Mouse (Mus musculus): ENCODE results near the gene Cul4b.
"Not testable (repeated sequence)": the region's sequence is repeated elsewhere in the genome, so short reads cannot be mapped to it uniquely, and the experiment has no call there.

- TF ChIP-seq POLR2A (IDR thresholded peaks at IDR 0.05; ENCODE audit: extremely low read depth, insufficient read depth, low read length), result not testable (repeated sequence)
- TF ChIP-seq CTCF (IDR thresholded peaks at IDR 0.05; ENCODE audit: low read depth, low read length), result peak; percentile 48
Observed at GRCm38 (mm10) chrX:38502182-38502581, 73.8 kb downstream of the Cul4b start.

All from liver, adult 2 months (tissue).